26 mouse cellular contexts compared by ENCODE assay signal in the genomic region with DNA sequence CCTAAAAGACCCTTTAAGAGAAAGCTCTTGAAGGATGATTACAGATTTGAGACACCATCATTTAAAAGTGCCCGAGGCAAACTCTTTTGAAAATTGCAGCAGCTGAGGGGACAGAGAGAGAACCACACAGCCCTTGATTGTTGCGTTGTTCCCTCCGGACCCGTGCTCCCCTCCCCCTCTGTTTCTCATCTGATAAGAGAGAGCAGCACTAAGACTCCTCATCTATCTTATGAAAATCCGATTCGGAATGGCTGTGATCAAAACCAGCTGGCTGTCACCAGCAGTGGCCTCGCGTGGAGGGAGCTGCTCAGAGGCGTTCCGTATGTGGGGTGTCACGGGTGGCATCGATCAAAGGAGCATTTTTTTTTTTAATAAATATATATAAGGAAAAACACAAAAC.
DNase-seq lines count a peak whose midpoint lies in the region; ATAC-seq and TF ChIP-seq lines count a peak whose summit lies in the region.
"Had no signal": no experiment of that assay in that cellular context is flagged by ENCODE, and none has a peak within 500 bp of the region (broad histone marks: within the 10 kb centered on the region; RNA-seq: fewer than 3 reads in every experiment).

No protein-coding gene starts in this region.

- H3K4me2 ChIP-seq in heart, embryonic 13.5 days, result peak overlapping the region; percentile 33; the same call in 1 of the 2 replicates
- H3K4me2 ChIP-seq in lung, embryonic 16.5 days (ENCODE audit: low read depth, low read length), result 0 out of 2 replicates have a peak overlapping the region, but pooled peaks have one; percentile 13
- no peak overlapping the region for H3K4me2 ChIP-seq in midbrain, embryonic 14.5 days (ENCODE audit: low read length)
- H3K4me2 ChIP-seq in midbrain, embryonic 15.5 days, result no peak overlapping the region
- H3K4me2 ChIP-seq: embryonic facial prominence, embryonic 15.5 days; hindbrain, embryonic 12.5 days had no signal

- TF ChIP-seq POLR2A in heart, adult 2 months (IDR thresholded peaks at IDR 0.05; ENCODE audit: insufficient read depth, low read depth, low read length), result no peak
- no peak for TF ChIP-seq POLR2A in lung, adult 2 months (IDR thresholded peaks at IDR 0.05; ENCODE audit: borderline replicate concordance, extremely low read depth, low read depth, low read length)

- peaks cover 21% of the 10 kb centered on the region for H3K36me3 ChIP-seq in heart, embryonic 13.5 days
- H3K36me3 ChIP-seq in heart, adult 2 months (ENCODE audit: control insufficient read depth, insufficient read depth, low read length), result no peaks in the 10 kb centered on the region
- H3K36me3 ChIP-seq in lung, embryonic 16.5 days (ENCODE audit: control insufficient read depth, insufficient read depth, low read length), result peaks cover 5% of the 10 kb centered on the region; the same call in 1 of the 2 replicates
- H3K36me3 ChIP-seq in midbrain, embryonic 14.5 days (ENCODE audit: control insufficient read depth, insufficient read depth, low read length), result no peaks in the 10 kb centered on the region
- H3K36me3 ChIP-seq in midbrain, embryonic 15.5 days (replicated peaks), result 0 out of 2 replicates have a peak, but pooled peaks cover 3% of the 10 kb centered on the region
- H3K36me3 ChIP-seq: embryonic facial prominence, embryonic 15.5 days; G1E had no signal

- no peak overlapping the region for H3K27ac ChIP-seq in heart, embryonic 13.5 days (replicated peaks)
- no peak overlapping the region for H3K27ac ChIP-seq in heart, adult 2 months
- no peak overlapping the region for H3K27ac ChIP-seq in lung, embryonic 16.5 days (ENCODE audit: low read length)
- no peak overlapping the region for H3K27ac ChIP-seq in midbrain, embryonic 14.5 days (replicated peaks; ENCODE audit: low read depth, low read length)
- H3K27ac ChIP-seq in midbrain, embryonic 15.5 days, result no peak overlapping the region
- H3K27ac ChIP-seq: embryonic facial prominence, embryonic 15.5 days; gastrocnemius, adult 2 months; hindbrain, embryonic 12.5 days had no signal

- H3K9me3 ChIP-seq in heart, embryonic 13.5 days, result peaks cover 7% of the 10 kb centered on the region; the same call in 1 of the 2 replicates
- peaks cover 3% of the 10 kb centered on the region; the same call in 1 of the 2 replicates for H3K9me3 ChIP-seq in lung, embryonic 16.5 days (ENCODE audit: control insufficient read depth, low read length)
- peaks cover 4% of the 10 kb centered on the region; the same call in 1 of the 2 replicates for H3K9me3 ChIP-seq in midbrain, embryonic 14.5 days (ENCODE audit: control insufficient read depth, low read length)
- no peaks in the 10 kb centered on the region for H3K9me3 ChIP-seq in midbrain, embryonic 15.5 days
- H3K9me3 ChIP-seq: embryonic facial prominence, embryonic 15.5 days; G1E; hindbrain, embryonic 12.5 days had no signal

- intact Hi-C loops in heart, adult 2 months (cut with DNase I), result no loop called here

- H3K79me2 ChIP-seq in heart, adult 2 months (replicated peaks; ENCODE audit: control insufficient read depth, insufficient read depth, low read length), result no peaks in the 10 kb centered on the region

- no peak for TF ChIP-seq CTCF in heart, adult 2 months (IDR thresholded peaks at IDR 0.05)
- TF ChIP-seq CTCF in lung, adult 2 months (IDR thresholded peaks at IDR 0.05; ENCODE audit: insufficient read depth, low read length), result no peak

- ATAC-seq in heart, embryonic 13.5 days (ENCODE audit: extremely low read depth, insufficient number of reproducible peaks, low FRiP score, low TSS enrichment), result no peak
- peak; percentile 63 for ATAC-seq in lung, embryonic 16.5 days (ENCODE audit: low read depth)
- no peak for ATAC-seq in midbrain, embryonic 14.5 days (ENCODE audit: low FRiP score, low TSS enrichment)
- no peak for ATAC-seq in midbrain, embryonic 15.5 days (replicated peaks)
- ATAC-seq: CD4-positive, CD25-positive, alpha-beta regulatory T cell, adult 4 months; forebrain, embryonic 14.5 days; hindbrain, embryonic 16.5 days had no signal

- TF ChIP-seq EP300 in heart, adult 2 months (IDR thresholded peaks at IDR 0.05; ENCODE audit: insufficient read depth, low read depth, low read length), result no peak

- H3K9ac ChIP-seq in heart, embryonic 13.5 days, result no peak overlapping the region
- H3K9ac ChIP-seq in heart, adult 2 months (ENCODE audit: low read depth, low read length), result no peak overlapping the region
- H3K9ac ChIP-seq in lung, embryonic 16.5 days (ENCODE audit: low read length), result no peak overlapping the region
- no peak overlapping the region for H3K9ac ChIP-seq in midbrain, embryonic 14.5 days (replicated peaks; ENCODE audit: low read length)
- no peak overlapping the region for H3K9ac ChIP-seq in midbrain, embryonic 15.5 days
- H3K9ac ChIP-seq: embryonic facial prominence, embryonic 15.5 days; hindbrain, embryonic 12.5 days had no signal

- H3K4me3 ChIP-seq in heart, embryonic 13.5 days, result no peak overlapping the region
- no peak overlapping the region for H3K4me3 ChIP-seq in heart, adult 2 months
- no peak overlapping the region for H3K4me3 ChIP-seq in lung, embryonic 16.5 days (ENCODE audit: low read length)
- no peak overlapping the region for H3K4me3 ChIP-seq in lung, adult 2 months (replicated peaks; ENCODE audit: extremely low read depth, low read depth, low read length)
- H3K4me3 ChIP-seq in midbrain, embryonic 14.5 days (replicated peaks; ENCODE audit: low read depth, low read length), result no peak overlapping the region
- H3K4me3 ChIP-seq in midbrain, embryonic 15.5 days, result no peak overlapping the region
- H3K4me3 ChIP-seq: embryonic facial prominence, embryonic 15.5 days; erythroblast, embryonic 14.5 days; forebrain, embryonic 10.5 days; gastrocnemius, adult 2 months; heart, embryonic 12.5 days; hindbrain, embryonic 12.5 days had no signal

- 20% methylated on average over 12 of the region's 12 CpGs for WGBS in heart, embryonic 13.5 days
- WGBS in heart, adult 2 months, result 53% methylated on average over 12 of the region's 12 CpGs
- 28% methylated on average over 12 of the region's 12 CpGs for WGBS in lung, embryonic 16.5 days
- 43% methylated on average over 12 of the region's 12 CpGs for WGBS in lung, adult 2 months
- 52% methylated on average over 12 of the region's 12 CpGs for WGBS in midbrain, embryonic 14.5 days
- WGBS in midbrain, embryonic 15.5 days, result 47% methylated on average over 12 of the region's 12 CpGs

- DNase-seq in embryo, embryonic 10.5 days (ENCODE audit: low spot score), result peak; percentile 32
- DNase-seq in embryo, embryonic 10 days (ENCODE audit: low spot score), result no peak
- DNase-seq in heart, adult 2 months, result no peak
- DNase-seq in lung, adult 2 months, result no peak
- DNase-seq in midbrain, embryonic 14.5 days, result peak; percentile 72
- DNase-seq: adrenal gland, adult 8-10 months; adrenal gland, postnatal 36 days; B cell, adult 2 months; cerebellum, adult 11 months; cerebellum, adult 8-10 months; cerebellum, postnatal 14 days; gastrocnemius, adult 2 months; gastrocnemius, postnatal 25 days; heart, postnatal 4 days had no signal

- H3K4me1 ChIP-seq in heart, embryonic 13.5 days, result peaks cover 29% of the 10 kb centered on the region
- no peaks in the 10 kb centered on the region for H3K4me1 ChIP-seq in heart, adult 2 months (ENCODE audit: control insufficient read depth, insufficient read depth, low read length)
- peaks cover 4% of the 10 kb centered on the region for H3K4me1 ChIP-seq in lung, embryonic 16.5 days (replicated peaks; ENCODE audit: control insufficient read depth, insufficient read depth, low read length)
- no peaks in the 10 kb centered on the region for H3K4me1 ChIP-seq in lung, adult 2 months (ENCODE audit: control insufficient read depth, insufficient read depth, low read length)
- H3K4me1 ChIP-seq in midbrain, embryonic 14.5 days (ENCODE audit: control insufficient read depth, insufficient read depth, low read length), result peaks cover 23% of the 10 kb centered on the region
- peaks cover 27% of the 10 kb centered on the region for H3K4me1 ChIP-seq in midbrain, embryonic 15.5 days

- H3K27me3 ChIP-seq in heart, embryonic 13.5 days (replicated peaks), result no peaks in the 10 kb centered on the region
- H3K27me3 ChIP-seq in heart, adult 2 months (ENCODE audit: control insufficient read depth, insufficient read depth, low read length), result no peaks in the 10 kb centered on the region
- H3K27me3 ChIP-seq in lung, embryonic 16.5 days (ENCODE audit: control insufficient read depth, insufficient read depth, low read depth, low read length), result no peaks in the 10 kb centered on the region
- H3K27me3 ChIP-seq in midbrain, embryonic 14.5 days (ENCODE audit: control insufficient read depth, insufficient read depth, low read length), result no peaks in the 10 kb centered on the region
- no peaks in the 10 kb centered on the region for H3K27me3 ChIP-seq in midbrain, embryonic 15.5 days (replicated peaks)
- H3K27me3 ChIP-seq: embryonic facial prominence, embryonic 15.5 days; heart, embryonic 12.5 days had no signal

Comparison
In these comparisons a context has a peak if more than half of its experiments do, and no peak if none do; other contexts are left out.
1. DNase-seq: peak in embryo, embryonic 10.5 days (single experiment) and midbrain, embryonic 14.5 days (single experiment); none in embryo, embryonic 10 days (single experiment), heart, adult 2 months (0 of 2) and lung, adult 2 months (single experiment).
2. H3K4me2 ChIP-seq: peak in heart, embryonic 13.5 days (single experiment) and lung, embryonic 16.5 days (single experiment); none in midbrain, embryonic 14.5 days (single experiment) and midbrain, embryonic 15.5 days (single experiment).